Mouse (Mus musculus): Measurements from ENCODE around the gene Bfsp2. TPM values are rescaled to one million over a fixed set of nuclear protein-coding genes. Genes with fewer than 3 reads are reported as not detected.

Gene Bfsp2
- polyA plus RNA-seq, 1 experiment from 2014 or later: 2.2 TPM

DNA sequence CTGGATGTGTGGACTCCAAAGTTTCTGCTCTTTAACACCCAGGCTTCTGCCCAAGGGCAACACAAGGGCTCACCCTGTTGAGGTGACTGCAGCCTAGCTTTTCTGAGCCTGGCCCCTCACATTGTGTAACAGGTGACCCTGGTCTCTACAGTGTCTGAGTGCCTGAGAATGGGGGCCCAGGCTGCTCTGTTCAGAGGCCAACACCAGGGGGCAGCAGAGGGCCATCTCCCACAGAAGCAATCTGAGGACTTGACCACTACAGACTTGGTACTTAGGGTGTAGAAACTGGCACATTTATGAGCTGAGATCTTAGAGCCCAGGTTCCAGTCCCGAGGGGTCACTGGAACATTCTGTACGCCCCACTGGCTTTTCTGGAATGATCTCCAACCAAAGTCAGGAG lies 10.2 kb upstream of the Bfsp2 start:
- Histone ChIP-seq H3K4me2 (ENCODE audit: low read length) (no peak overlapping the region), H3K4me1 (ENCODE audit: control insufficient read depth, insufficient read depth, low read length) (peaks cover 3% of the 10 kb centered on the region; the same call in 1 of the 2 replicates), H3K4me3 (ENCODE audit: low read depth, low read length) (no peak overlapping the region), H3K36me3 (ENCODE audit: control insufficient read depth, insufficient read depth, low read length) (no peaks in the 10 kb centered on the region), H3K9ac (ENCODE audit: low read depth, low read length) (no peak overlapping the region), H3K9me3 (replicated peaks; ENCODE audit: control insufficient read depth, low read length, poor library complexity, severe bottlenecking) (no peaks in the 10 kb centered on the region), H3K27ac (ENCODE audit: low read length) (no peak overlapping the region), H3K27me3 (ENCODE audit: control insufficient read depth, insufficient read depth, low read depth, low read length) (no peaks in the 10 kb centered on the region)
- 24% methylated on average over 2 of the region's 2 CpGs for WGBS
- peak; percentile 57; the same call in 1 of the 2 replicates for ATAC-seq

- Histone ChIP-seq H3K4me2 (ENCODE audit: low read length) (no peak overlapping the region), H3K27ac (ENCODE audit: low read length) (no peak overlapping the region), H3K4me3 (ENCODE audit: low read depth, low read length) (no peak overlapping the region), H3K4me1 (ENCODE audit: control insufficient read depth, insufficient read depth, low read length) (peaks cover 3% of the 10 kb centered on the region; the same call in 1 of the 2 replicates), H3K36me3 (ENCODE audit: control insufficient read depth, insufficient read depth, low read length) (no peaks in the 10 kb centered on the region), H3K9ac (ENCODE audit: low read depth, low read length) (no peak overlapping the region), H3K9me3 (replicated peaks; ENCODE audit: control insufficient read depth, low read length, poor library complexity, severe bottlenecking) (no peaks in the 10 kb centered on the region), H3K27me3 (ENCODE audit: control insufficient read depth, insufficient read depth, low read depth, low read length) (no peaks in the 10 kb centered on the region)
- WGBS: 90% methylated on average over 4 of the region's 4 CpGs
- no peak for ATAC-seq
Measured at GRCm38 (mm10) chr9:103489883-103490282, 9.7 kb upstream of the Bfsp2 start.

DNA sequence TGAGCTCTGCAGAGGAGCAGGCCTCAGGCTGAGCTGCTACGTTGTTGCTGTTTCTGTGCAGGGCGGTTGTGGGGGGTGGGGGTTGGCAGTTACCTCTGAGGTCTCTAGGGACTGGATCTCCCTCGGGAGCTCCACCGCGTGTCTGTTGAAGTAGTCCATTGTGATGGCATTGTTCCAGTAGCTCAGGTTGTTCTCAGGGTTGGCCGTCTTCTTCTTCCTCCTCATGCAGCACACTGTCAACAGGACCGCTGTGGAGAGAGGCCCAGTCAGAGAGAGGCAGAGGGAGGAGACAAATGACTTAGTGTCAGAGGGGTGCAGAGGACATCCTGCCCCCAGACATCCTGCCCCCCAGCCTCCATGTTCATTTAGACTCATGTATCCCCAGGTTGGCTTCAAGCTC lies 8.9 kb upstream of the Bfsp2 start:
- H3K36me3 ChIP-seq (ENCODE audit: control insufficient read depth, insufficient read depth, low read length): no peaks in the 10 kb centered on the region
- no peak for ATAC-seq

GRCm38 (mm10) chr9:103486262-103486661 lies 6.0 kb upstream of the Bfsp2 start:
- Histone ChIP-seq H3K4me1 (ENCODE audit: control insufficient read depth, insufficient read depth, low read length) (no peaks in the 10 kb centered on the region), H3K9me3 (replicated peaks; ENCODE audit: control insufficient read depth, low read length, poor library complexity, severe bottlenecking) (no peaks in the 10 kb centered on the region), H3K36me3 (ENCODE audit: control insufficient read depth, insufficient read depth, low read length) (no peaks in the 10 kb centered on the region), H3K27ac (ENCODE audit: low read length) (no peak overlapping the region), H3K27me3 (ENCODE audit: control insufficient read depth, insufficient read depth, low read depth, low read length) (no peaks in the 10 kb centered on the region), H3K4me3 (ENCODE audit: low read depth, low read length) (no peak overlapping the region), H3K4me2 (ENCODE audit: low read length) (no peak overlapping the region), H3K9ac (ENCODE audit: low read depth, low read length) (no peak overlapping the region)
- no peak for ATAC-seq
- WGBS: 85% methylated on average over 6 of the region's 6 CpGs

More for the DNA sequence above, 8.9 kb upstream of the Bfsp2 start:
- no peaks in the 10 kb centered on the region for H3K4me1 ChIP-seq (ENCODE audit: control insufficient read depth, insufficient read depth, low read length)
- no peak overlapping the region for H3K27ac ChIP-seq (ENCODE audit: low read length)
- H3K27me3 ChIP-seq (ENCODE audit: control insufficient read depth, insufficient read depth, low read depth, low read length): no peaks in the 10 kb centered on the region
- no peaks in the 10 kb centered on the region for H3K9me3 ChIP-seq (replicated peaks; ENCODE audit: control insufficient read depth, low read length, poor library complexity, severe bottlenecking)
- H3K9ac ChIP-seq (ENCODE audit: low read depth, low read length): no peak overlapping the region
- no peak overlapping the region for H3K4me3 ChIP-seq (ENCODE audit: low read depth, low read length)
- WGBS: 64% methylated on average over 6 of the region's 7 CpGs
- H3K4me2 ChIP-seq (ENCODE audit: low read length): no peak overlapping the region

DNA sequence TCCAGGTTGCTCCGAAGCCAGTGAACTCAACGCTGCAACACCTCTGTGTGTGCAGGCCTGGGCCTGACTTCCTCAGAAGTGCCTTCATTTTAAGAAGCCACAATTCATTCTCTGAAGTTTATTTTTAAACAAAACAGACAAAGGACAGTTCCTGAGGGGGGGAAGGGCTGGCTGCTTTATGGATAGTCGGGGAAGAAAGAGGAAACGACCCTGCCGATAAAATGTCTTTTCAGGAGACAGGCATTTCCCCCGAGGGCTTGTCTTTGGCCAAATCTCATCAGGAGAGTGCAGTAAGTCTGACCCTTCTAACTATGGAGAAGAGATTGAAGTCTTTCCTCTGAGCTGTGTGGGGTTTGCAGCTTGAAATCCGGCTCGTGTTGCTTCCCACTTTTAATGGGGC lies 5.4 kb upstream of the Bfsp2 start:
- H3K27ac ChIP-seq (ENCODE audit: low read length): no peak overlapping the region
- H3K4me3 ChIP-seq (ENCODE audit: low read depth, low read length): no peak overlapping the region
- no peaks in the 10 kb centered on the region for H3K27me3 ChIP-seq (ENCODE audit: control insufficient read depth, insufficient read depth, low read depth, low read length)
- H3K36me3 ChIP-seq (ENCODE audit: control insufficient read depth, insufficient read depth, low read length): no peaks in the 10 kb centered on the region
- ATAC-seq: no peak
- peaks cover 4% of the 10 kb centered on the region; the same call in 1 of the 2 replicates for H3K4me1 ChIP-seq (ENCODE audit: control insufficient read depth, insufficient read depth, low read length)
- no peaks in the 10 kb centered on the region for H3K9me3 ChIP-seq (replicated peaks; ENCODE audit: control insufficient read depth, low read length, poor library complexity, severe bottlenecking)
- H3K4me2 ChIP-seq (ENCODE audit: low read length): no peak overlapping the region
- WGBS: 44% methylated on average over 8 of the region's 8 CpGs
- H3K9ac ChIP-seq (ENCODE audit: low read depth, low read length): no peak overlapping the region

DNA sequence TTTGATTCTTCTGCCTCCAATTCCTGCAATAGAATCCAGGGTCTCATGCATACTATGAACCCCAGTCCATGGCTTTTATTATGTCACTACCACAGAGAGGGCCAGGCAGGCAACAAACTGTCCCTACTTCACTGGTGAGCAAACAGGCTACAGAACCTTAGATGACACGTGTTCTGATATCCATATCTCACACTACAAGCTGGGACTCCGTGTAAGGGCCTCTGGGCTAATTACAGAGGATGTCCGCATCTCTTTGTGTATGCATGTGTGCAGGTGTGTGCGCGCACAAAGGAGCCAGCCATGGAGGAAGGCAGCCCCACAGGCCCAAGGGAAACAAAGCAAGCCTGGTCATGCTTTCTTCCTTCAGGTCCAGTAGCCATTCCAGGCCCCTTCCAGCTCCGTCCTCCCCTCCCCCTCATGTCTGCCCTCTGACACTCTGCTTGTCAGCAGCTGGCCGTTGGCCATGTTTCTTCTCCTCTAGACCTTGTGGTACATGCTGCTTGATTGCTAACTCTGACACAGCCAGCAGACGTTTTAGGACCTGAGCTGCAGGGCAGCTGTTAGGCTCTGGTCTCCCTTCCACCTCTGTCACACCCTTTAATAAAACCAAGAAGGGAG lies 492 bp upstream of the Bfsp2 start:
- H3K27me3 ChIP-seq (ENCODE audit: control insufficient read depth, insufficient read depth, low read depth, low read length): no peaks in the 10 kb centered on the region
- H3K27ac ChIP-seq (ENCODE audit: low read length): no peak overlapping the region
- H3K9me3 ChIP-seq (replicated peaks; ENCODE audit: control insufficient read depth, low read length, poor library complexity, severe bottlenecking): no peaks in the 10 kb centered on the region
- no peak overlapping the region for H3K4me2 ChIP-seq (ENCODE audit: low read length)
- no peak for ATAC-seq
- H3K36me3 ChIP-seq (ENCODE audit: control insufficient read depth, insufficient read depth, low read length): no peaks in the 10 kb centered on the region
- H3K4me1 ChIP-seq (ENCODE audit: control insufficient read depth, insufficient read depth, low read length): peaks cover 4% of the 10 kb centered on the region; the same call in 1 of the 2 replicates
- no peak overlapping the region for H3K9ac ChIP-seq (ENCODE audit: low read depth, low read length)
- H3K4me3 ChIP-seq (ENCODE audit: low read depth, low read length): no peak overlapping the region
- 42% methylated on average over 8 of the region's 8 CpGs for WGBS

DNA sequence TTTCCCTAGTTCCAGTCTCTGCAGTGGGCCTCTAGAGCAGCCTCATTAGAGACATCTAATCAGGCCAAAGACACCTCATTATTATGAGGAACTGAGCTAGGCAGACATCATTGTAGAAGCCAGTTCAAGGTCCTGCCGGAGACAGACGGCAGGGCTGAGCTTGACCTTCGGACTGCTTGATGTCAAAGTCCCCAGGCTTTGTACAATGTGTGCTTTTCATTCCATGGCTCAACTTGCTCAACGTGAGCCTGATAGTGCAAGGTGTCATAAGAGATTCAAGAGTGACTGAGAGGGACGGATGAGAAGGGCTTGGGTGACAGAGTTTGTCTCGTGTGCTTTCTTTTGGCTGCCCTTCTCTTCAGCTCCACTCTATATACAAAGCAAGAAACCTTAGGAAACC lies 4.8 kb downstream of the Bfsp2 start:
- Histone ChIP-seq H3K27me3 (ENCODE audit: control insufficient read depth, insufficient read depth, low read depth, low read length) (no peaks in the 10 kb centered on the region), H3K9me3 (replicated peaks; ENCODE audit: control insufficient read depth, low read length, poor library complexity, severe bottlenecking) (no peaks in the 10 kb centered on the region), H3K4me2 (ENCODE audit: low read length) (no peak overlapping the region), H3K4me3 (ENCODE audit: low read depth, low read length) (no peak overlapping the region), H3K36me3 (ENCODE audit: control insufficient read depth, insufficient read depth, low read length) (no peaks in the 10 kb centered on the region), H3K4me1 (ENCODE audit: control insufficient read depth, insufficient read depth, low read length) (peaks cover 15% of the 10 kb centered on the region), H3K9ac (ENCODE audit: low read depth, low read length) (no peak overlapping the region), H3K27ac (ENCODE audit: low read length) (no peak overlapping the region)
- WGBS: 76% methylated on average over 6 of the region's 6 CpGs
- ATAC-seq: no peak

GRCm38 (mm10) chr9:103473915-103474688 lies 6.1 kb downstream of the Bfsp2 start:
- H3K27me3 ChIP-seq (ENCODE audit: control insufficient read depth, insufficient read depth, low read depth, low read length): no peaks in the 10 kb centered on the region
- H3K4me1 ChIP-seq (ENCODE audit: control insufficient read depth, insufficient read depth, low read length): peaks cover 15% of the 10 kb centered on the region
- peak overlapping the region; percentile 16; the same call in 1 of the 2 replicates for H3K9ac ChIP-seq (ENCODE audit: low read depth, low read length)
- H3K27ac ChIP-seq (ENCODE audit: low read length): no peak overlapping the region
- no peaks in the 10 kb centered on the region for H3K36me3 ChIP-seq (ENCODE audit: control insufficient read depth, insufficient read depth, low read length)
- H3K4me2 ChIP-seq (ENCODE audit: low read length): peak overlapping the region; percentile 10; the same call in 1 of the 2 replicates
- 7% methylated on average over 13 of the region's 13 CpGs for WGBS
- H3K4me3 ChIP-seq (ENCODE audit: low read depth, low read length): no peak overlapping the region
- H3K9me3 ChIP-seq (replicated peaks; ENCODE audit: control insufficient read depth, low read length, poor library complexity, severe bottlenecking): no peaks in the 10 kb centered on the region
- peak; percentile 63 for ATAC-seq

GRCm38 (mm10) chr9:103471784-103472183 lies 8.4 kb downstream of the Bfsp2 start:
- Histone ChIP-seq H3K4me3 (ENCODE audit: low read depth, low read length) (no peak overlapping the region), H3K9me3 (replicated peaks; ENCODE audit: control insufficient read depth, low read length, poor library complexity, severe bottlenecking) (no peaks in the 10 kb centered on the region), H3K4me2 (ENCODE audit: low read length) (peak overlapping the region; percentile 23), H3K27ac (ENCODE audit: low read length) (no peak overlapping the region), H3K4me1 (ENCODE audit: control insufficient read depth, insufficient read depth, low read length) (peaks cover 15% of the 10 kb centered on the region), H3K9ac (ENCODE audit: low read depth, low read length) (no peak overlapping the region), H3K27me3 (ENCODE audit: control insufficient read depth, insufficient read depth, low read depth, low read length) (no peaks in the 10 kb centered on the region), H3K36me3 (ENCODE audit: control insufficient read depth, insufficient read depth, low read length) (no peaks in the 10 kb centered on the region)
- ATAC-seq: no peak
- WGBS: 19% methylated on average over 11 of the region's 11 CpGs

Data from midbrain, embryonic 16.5 days (tissue).